Mouse (Mus musculus) left cerebral cortex, adult 18-20 months (tissue): ENCODE measurements around the gene Sae1. TPM values are rescaled to one million over a fixed set of nuclear protein-coding genes. Genes with fewer than 3 reads are reported as not detected.

Experiments
- DNase-seq, 2 experiments: peaks; one replicate each; pipeline ENCODE4 v3.0.0; 2021 to 2022; ENCODE audit warnings: low spot score in 2 of 2, mixed read lengths in 1 of 2
- total RNA-seq, 2 experiments: library from RNA; stranded (reverse); gene quantifications; 2 replicates each; pipeline ENCODE4 v1.2.3; 2021

Sae1 gene
- total RNA-seq, 2 experiments from 2014 or later: 114 to 119 TPM

GRCm38 (mm10) chr7:16364901-16365500 lies 22.6 kb downstream of the Sae1 start:
- no peak for DNase-seq

- DNase-seq: no peak
These were observed 23.3 kb downstream of the Sae1 start for GRCm38 (mm10) chr7:16364319-16364718.

- no peak for DNase-seq
These were observed 30.0 kb downstream of the Sae1 start for GRCm38 (mm10) chr7:16357602-16358001.

- DNase-seq: no peak
These were observed 31.6 kb downstream of the Sae1 start for GRCm38 (mm10) chr7:16355854-16356594.

GRCm38 (mm10) chr7:16349999-16350398 lies 37.6 kb downstream of the Sae1 start:
- DNase-seq: no peak

- DNase-seq: no peak
These were observed 42.3 kb downstream of the Sae1 start for GRCm38 (mm10) chr7:16345297-16345696.

GRCm38 (mm10) chr7:16344598-16344997 lies 43.0 kb downstream of the Sae1 start:
- no peak for DNase-seq

GRCm38 (mm10) chr7:16337733-16338132 lies 49.9 kb downstream of the Sae1 start:
- no peak for DNase-seq

- no peak for DNase-seq
These were observed 58.5 kb downstream of the Sae1 start for GRCm38 (mm10) chr7:16329146-16329545.

- no peak for DNase-seq
These were observed 61.0 kb downstream of the Sae1 start for GRCm38 (mm10) chr7:16326607-16326971.

- DNase-seq: no peak
These were observed 61.5 kb downstream of the Sae1 start for GRCm38 (mm10) chr7:16325920-16326606.

GRCm38 (mm10) chr7:16324661-16325060 lies 62.9 kb downstream of the Sae1 start:
- no peak for DNase-seq

GRCm38 (mm10) chr7:16320479-16320878 lies 67.1 kb downstream of the Sae1 start:
- no peak for DNase-seq

- no peak for DNase-seq
These were observed 68.4 kb downstream of the Sae1 start for GRCm38 (mm10) chr7:16319216-16319615.

- no peak for DNase-seq
These were observed 70.5 kb downstream of the Sae1 start for GRCm38 (mm10) chr7:16317094-16317493.

GRCm38 (mm10) chr7:16315222-16315759 lies 72.3 kb downstream of the Sae1 start:
- DNase-seq: no peak

GRCm38 (mm10) chr7:16314221-16314775 lies 73.3 kb downstream of the Sae1 start:
- no peak for DNase-seq

- peak; percentile 80 to 87 for DNase-seq
These were observed 74.0 kb downstream of the Sae1 start for GRCm38 (mm10) chr7:16313481-16314220.

GRCm38 (mm10) chr7:16312672-16313311 lies 74.8 kb downstream of the Sae1 start:
- DNase-seq: no peak

GRCm38 (mm10) chr7:16312011-16312671 lies 75.5 kb downstream of the Sae1 start:
- no peak for DNase-seq
